In the genomic region with DNA sequence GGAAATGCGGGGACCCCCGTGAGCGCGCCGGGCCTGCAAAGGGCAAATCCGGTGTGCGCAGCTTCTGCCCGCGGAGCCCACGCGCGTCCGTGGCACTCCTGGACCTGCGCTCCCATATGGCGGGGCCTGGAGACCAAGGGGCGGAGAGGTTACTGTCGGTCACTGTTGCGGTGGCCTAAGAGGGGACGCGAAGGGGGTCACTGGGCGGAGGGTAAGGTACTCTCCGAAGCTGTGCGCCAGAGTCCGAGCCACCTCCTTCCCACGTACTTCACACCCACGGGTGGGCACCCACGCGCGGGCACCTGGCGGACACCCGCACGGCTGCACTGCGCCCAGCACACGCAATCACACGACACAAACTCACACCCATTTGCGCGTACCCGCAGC, we compare ENCODE assay signal across 8 mouse cellular contexts. TPM values are rescaled to one million over a fixed set of nuclear protein-coding genes. Genes with fewer than 3 reads are reported as not detected.
DNase-seq lines count a peak whose midpoint lies in the region; ATAC-seq and TF ChIP-seq lines count a peak whose summit lies in the region.

No protein-coding gene starts in this region.

- H3K27me3 ChIP-seq in heart, embryonic 13.5 days (replicated peaks): peaks cover 40% of the 10 kb centered on the region
- H3K27me3 ChIP-seq in limb, embryonic 13.5 days: peaks cover 40% of the 10 kb centered on the region
- H3K27me3 ChIP-seq in neural tube, embryonic 14.5 days (ENCODE audit: control insufficient read depth, insufficient read depth, low read length): peaks cover 12% of the 10 kb centered on the region

- H3K4me2 ChIP-seq in heart, embryonic 13.5 days: peak overlapping the region; percentile 95
- H3K4me2 ChIP-seq in limb, embryonic 13.5 days (replicated peaks): peak overlapping the region; percentile 100
- peak overlapping the region; percentile 100 for H3K4me2 ChIP-seq in neural tube, embryonic 14.5 days (ENCODE audit: low read depth, low read length)

- peaks cover 33% of the 10 kb centered on the region for H3K4me1 ChIP-seq in lung, adult 2 months (ENCODE audit: control insufficient read depth, insufficient read depth, low read length)
- H3K4me1 ChIP-seq in heart, embryonic 13.5 days: peaks cover 22% of the 10 kb centered on the region
- peaks cover 16% of the 10 kb centered on the region for H3K4me1 ChIP-seq in limb, embryonic 13.5 days
- H3K4me1 ChIP-seq in neural tube, embryonic 14.5 days (ENCODE audit: control insufficient read depth, insufficient read depth, low read length): peaks cover 9% of the 10 kb centered on the region; the same call in 1 of the 2 replicates

- H3K4me3 ChIP-seq in lung, adult 2 months (replicated peaks; ENCODE audit: extremely low read depth, low read depth, low read length): peak overlapping the region; percentile 88
- peak overlapping the region; percentile 64 for H3K4me3 ChIP-seq in heart, embryonic 13.5 days
- peak overlapping the region; percentile 66 for H3K4me3 ChIP-seq in limb, embryonic 13.5 days
- H3K4me3 ChIP-seq in neural tube, embryonic 14.5 days (ENCODE audit: low read depth, low read length): peak overlapping the region; percentile 68

- peak; percentile 13; the same call in 1 of the 2 replicates for TF ChIP-seq POLR2A in lung, adult 2 months (IDR thresholded peaks at IDR 0.05; ENCODE audit: borderline replicate concordance, extremely low read depth, low read depth, low read length)

- peaks cover 13% of the 10 kb centered on the region for H3K36me3 ChIP-seq in heart, embryonic 13.5 days
- no peaks in the 10 kb centered on the region; the same call in 1 of the 2 replicates for H3K36me3 ChIP-seq in limb, embryonic 13.5 days
- H3K36me3 ChIP-seq in neural tube, embryonic 14.5 days (ENCODE audit: control insufficient read depth, insufficient read depth, low read length): no peaks in the 10 kb centered on the region

- 1% methylated on average over 38 of the region's 38 CpGs for WGBS in lung, adult 2 months
- under 1% methylated on average over 38 of the region's 38 CpGs for WGBS in heart, embryonic 13.5 days
- under 1% methylated on average over 38 of the region's 38 CpGs for WGBS in limb, embryonic 13.5 days
- WGBS in neural tube, embryonic 14.5 days: under 1% methylated on average over 35 of the region's 38 CpGs

- peak overlapping the region; percentile 85 for H3K27ac ChIP-seq in heart, embryonic 13.5 days (replicated peaks)
- no peak overlapping the region for H3K27ac ChIP-seq in limb, embryonic 13.5 days
- peak overlapping the region; percentile 69 for H3K27ac ChIP-seq in neural tube, embryonic 14.5 days (ENCODE audit: low read depth, low read length)

- no peak for TF ChIP-seq CTCF in lung, adult 2 months (IDR thresholded peaks at IDR 0.05; ENCODE audit: insufficient read depth, low read length)

- peak overlapping the region; percentile 84 for H3K9ac ChIP-seq in heart, embryonic 13.5 days
- peak overlapping the region; percentile 76 for H3K9ac ChIP-seq in limb, embryonic 13.5 days
- H3K9ac ChIP-seq in neural tube, embryonic 14.5 days (replicated peaks; ENCODE audit: low read depth, low read length): peak overlapping the region; percentile 70

- peak; percentile 7; the same call in 1 of the 2 replicates for ATAC-seq in heart, embryonic 13.5 days (ENCODE audit: extremely low read depth, insufficient number of reproducible peaks, low FRiP score, low TSS enrichment)
- ATAC-seq in limb, embryonic 13.5 days (ENCODE audit: low FRiP score, low read depth): peak; percentile 26; the same call in 1 of the 2 replicates
- peak; percentile 49 for ATAC-seq in neural tube, embryonic 14.5 days (ENCODE audit: low read depth)

- no peaks in the 10 kb centered on the region for H3K9me3 ChIP-seq in heart, embryonic 13.5 days
- H3K9me3 ChIP-seq in limb, embryonic 13.5 days: no peaks in the 10 kb centered on the region
- no peaks in the 10 kb centered on the region for H3K9me3 ChIP-seq in neural tube, embryonic 14.5 days (ENCODE audit: control insufficient read depth, low read length)

- peak; percentile 48 for DNase-seq in lung, adult 2 months
- DNase-seq in lung, postnatal 25 days (ENCODE audit: low spot score): no peak
- peak; percentile 24 for DNase-seq in embryo, embryonic 10.5 days (ENCODE audit: low spot score)
- DNase-seq in c-Kit-positive CD71-positive TER-119-positive erythroid progenitor cells, embryonic 14.5 days (ENCODE audit: low spot score): no peak
- no peak for DNase-seq in ovary, postnatal 14 days (ENCODE audit: low spot score)

RNA-seq across cellular contexts. Expression of gene Klf15, which starts 0.5 kb away (rescaled TPM):
- 55.7 and 145 TPM in 2 replicates for polyA plus RNA-seq in lung, adult 2 months (2012; rRNA removed)
- polyA plus RNA-seq in heart, embryonic 13.5 days (2015; fragmentation: Nextera tagmentation; extraction: Ambion mirVana): 5.8 and 7.9 TPM in 2 replicates
- polyA plus RNA-seq in limb, embryonic 13.5 days (2015; fragmentation: Nextera tagmentation; extraction: Ambion mirVana): 5.0 and 5.1 TPM in 2 replicates
- polyA plus RNA-seq in neural tube, embryonic 14.5 days (2014; fragmentation: Nextera tagmentation; extraction: Ambion mirVana): 16.1 and 16.6 TPM in 2 replicates

RNA-seq across cellular contexts. Expression of gene Aldh1l1, which starts 23.4 kb away (rescaled TPM):
- 14.7 and 17.9 TPM in 2 replicates for polyA plus RNA-seq in lung, adult 2 months (2012; rRNA removed)
- polyA plus RNA-seq in heart, embryonic 13.5 days (2015; fragmentation: Nextera tagmentation; extraction: Ambion mirVana): 1.1 and 1.5 TPM in 2 replicates
- polyA plus RNA-seq in limb, embryonic 13.5 days (2015; fragmentation: Nextera tagmentation; extraction: Ambion mirVana): 2.0 and 2.4 TPM in 2 replicates
- 53.3 and 53.5 TPM in 2 replicates for polyA plus RNA-seq in neural tube, embryonic 14.5 days (2014; fragmentation: Nextera tagmentation; extraction: Ambion mirVana)

RNA-seq across cellular contexts. Expression of gene Cfap100, which starts 34.2 kb away (rescaled TPM):
- polyA plus RNA-seq in lung, adult 2 months (2012; rRNA removed): 5.6 and 8.0 TPM in 2 replicates
- polyA plus RNA-seq in heart, embryonic 13.5 days (2015; fragmentation: Nextera tagmentation; extraction: Ambion mirVana): 0.05 and 0.28 TPM in 2 replicates
- polyA plus RNA-seq in limb, embryonic 13.5 days (2015; fragmentation: Nextera tagmentation; extraction: Ambion mirVana): 0.37 and 0.59 TPM in 2 replicates
- polyA plus RNA-seq in neural tube, embryonic 14.5 days (2014; fragmentation: Nextera tagmentation; extraction: Ambion mirVana): 7.4 and 8.5 TPM in 2 replicates

Comparison
In these comparisons a context has a peak if more than half of its experiments do, and no peak if none do; other contexts are left out.
1. DNase-seq: peak in lung, adult 2 months (single experiment) and embryo, embryonic 10.5 days (single experiment); none in lung, postnatal 25 days (single experiment), c-Kit-positive CD71-positive TER-119-positive erythroid progenitor cells, embryonic 14.5 days (single experiment) and ovary, postnatal 14 days (single experiment).
2. Peak in every context shown above with its lines, with median percentiles within 50 percentile points of each other: H3K4me3 ChIP-seq, ATAC-seq, H3K4me2 ChIP-seq and H3K9ac ChIP-seq.